Mouse (Mus musculus): Measurements from ENCODE around the gene Rdh8.
"Not testable (repeated sequence)": the region's sequence is repeated elsewhere in the genome, so short reads cannot be mapped to it uniquely, and the experiment has no call there.

Gene Rdh8

DNA sequence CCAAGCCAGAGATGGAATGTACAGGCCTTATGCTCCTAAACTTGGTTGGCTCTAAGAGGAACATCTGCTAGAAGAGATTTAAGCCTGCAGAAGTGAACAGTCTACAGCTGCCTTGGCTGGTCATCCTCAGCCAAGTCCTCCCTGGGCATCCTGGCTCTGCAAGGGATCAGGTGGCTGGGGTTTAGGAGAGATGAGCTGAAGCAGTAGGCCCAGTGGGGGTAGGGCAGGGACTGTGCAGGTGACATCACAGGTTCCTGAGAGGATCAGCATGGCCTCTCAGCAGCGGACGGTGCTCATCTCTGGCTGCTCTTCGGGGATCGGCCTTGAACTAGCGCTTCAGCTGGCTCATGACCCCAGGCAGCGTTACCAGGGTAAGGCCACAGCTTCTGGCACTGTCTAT, at the start of gene Rdh8:
Gene Rdh8 (plus strand): TSS at position 268 of the 400 bp plus-strand sequence.
- no peak for DNase-seq (ENCODE audit: low spot score)

DNA sequence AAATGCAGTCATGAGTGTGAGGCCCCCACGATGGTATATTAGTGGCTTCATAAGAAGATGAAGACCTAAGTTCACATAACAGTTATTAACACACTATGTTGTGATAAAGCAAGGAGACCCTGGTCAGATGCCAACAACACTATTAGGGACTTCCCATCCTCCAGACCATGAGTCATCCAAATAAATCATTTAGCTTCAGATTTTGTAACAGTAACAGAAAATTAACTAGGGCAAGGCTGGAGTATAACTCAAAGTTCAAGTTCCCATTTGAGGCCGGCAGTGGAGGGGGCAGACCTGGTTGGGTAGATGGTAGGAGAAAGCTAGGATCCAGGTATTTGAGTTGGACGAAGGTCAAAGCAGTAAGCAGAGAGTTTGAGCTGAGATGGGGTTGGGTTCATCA, 37.0 kb upstream of the Rdh8 start:
- no peak for DNase-seq (ENCODE audit: low spot score)

DNA sequence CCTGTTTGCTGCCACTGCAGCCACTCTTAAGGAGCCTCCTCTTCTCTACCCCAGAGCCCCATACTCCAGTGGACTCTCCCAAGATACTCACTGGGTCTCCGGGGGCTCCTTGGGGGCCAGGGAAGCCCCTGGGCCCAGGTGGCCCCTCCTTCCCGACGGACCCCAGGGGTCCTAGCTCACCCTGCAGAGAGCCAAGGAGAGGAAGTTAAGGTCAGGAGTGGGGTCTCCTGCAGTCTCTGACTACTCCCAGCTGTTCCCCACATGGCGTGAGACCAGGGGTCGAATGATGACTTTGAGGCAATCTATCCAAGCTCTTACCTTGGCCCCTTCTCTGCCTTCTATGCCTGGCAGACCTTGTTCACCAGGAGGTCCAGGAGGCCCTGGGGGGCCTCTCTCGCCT, 33.2 kb upstream of the Rdh8 start:
- DNase-seq (ENCODE audit: low spot score), result no peak

DNA sequence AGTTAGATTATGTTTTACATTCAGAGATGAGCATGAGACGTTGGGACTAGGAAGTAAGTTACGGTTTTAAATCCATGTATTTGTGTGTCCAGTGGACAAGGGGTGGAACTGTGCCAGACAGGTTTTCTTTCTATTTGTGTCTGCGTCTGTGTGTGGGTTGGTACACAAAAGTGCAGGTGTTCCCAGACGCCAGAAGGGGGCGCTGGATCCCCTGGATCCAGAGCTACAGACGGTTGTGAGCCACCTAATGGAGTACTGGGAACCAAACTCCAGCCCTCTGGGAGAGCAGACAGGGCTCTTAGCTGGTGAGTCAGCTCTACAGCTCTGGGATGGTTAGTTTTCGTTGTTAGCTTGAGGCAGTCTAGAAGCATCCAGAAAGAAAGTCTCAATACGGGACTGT, 30.3 kb upstream of the Rdh8 start:
- no peak for DNase-seq (ENCODE audit: low spot score)

DNA sequence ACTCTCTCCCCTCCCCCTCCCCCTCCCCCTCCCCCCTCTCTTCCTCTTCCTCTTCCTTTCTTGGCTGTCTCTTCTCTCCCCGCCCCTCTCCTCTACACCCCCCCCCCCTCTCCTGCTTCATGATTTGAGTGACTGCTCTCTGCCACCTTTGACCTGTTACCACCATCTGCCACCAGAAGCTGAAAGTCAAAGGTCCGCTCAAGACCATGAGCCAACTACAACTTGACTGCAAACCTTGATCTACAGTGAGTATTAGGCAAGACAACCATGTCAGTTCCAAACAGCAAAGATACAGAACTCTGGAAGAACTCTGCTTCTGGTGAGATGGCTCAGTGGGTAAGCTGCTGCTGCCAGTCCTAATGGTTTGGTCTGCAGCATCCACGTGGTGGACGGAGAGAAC, 28.7 kb upstream of the Rdh8 start:
- no peak for DNase-seq (ENCODE audit: low spot score)

DNA sequence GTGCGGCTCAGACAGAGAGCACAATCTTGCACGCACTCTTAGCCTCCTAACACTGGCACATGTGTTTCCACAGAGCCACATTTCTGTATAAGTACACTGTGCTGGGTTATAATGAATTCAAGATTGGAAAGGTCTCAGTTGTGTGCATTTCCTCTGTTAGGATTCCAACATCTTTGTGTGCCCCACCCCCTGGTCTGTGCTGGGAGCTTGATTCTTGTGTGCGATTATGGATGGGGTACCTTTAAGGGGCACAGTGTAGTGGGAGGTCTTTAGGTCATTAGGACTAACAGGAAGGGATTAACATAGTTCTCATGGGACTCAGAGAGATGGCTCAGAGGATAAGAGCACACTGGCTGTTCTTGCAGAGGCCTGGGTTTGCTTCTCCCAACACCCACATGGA, 28.0 kb upstream of the Rdh8 start:
- DNase-seq (ENCODE audit: low spot score), result peak; percentile 21

DNA sequence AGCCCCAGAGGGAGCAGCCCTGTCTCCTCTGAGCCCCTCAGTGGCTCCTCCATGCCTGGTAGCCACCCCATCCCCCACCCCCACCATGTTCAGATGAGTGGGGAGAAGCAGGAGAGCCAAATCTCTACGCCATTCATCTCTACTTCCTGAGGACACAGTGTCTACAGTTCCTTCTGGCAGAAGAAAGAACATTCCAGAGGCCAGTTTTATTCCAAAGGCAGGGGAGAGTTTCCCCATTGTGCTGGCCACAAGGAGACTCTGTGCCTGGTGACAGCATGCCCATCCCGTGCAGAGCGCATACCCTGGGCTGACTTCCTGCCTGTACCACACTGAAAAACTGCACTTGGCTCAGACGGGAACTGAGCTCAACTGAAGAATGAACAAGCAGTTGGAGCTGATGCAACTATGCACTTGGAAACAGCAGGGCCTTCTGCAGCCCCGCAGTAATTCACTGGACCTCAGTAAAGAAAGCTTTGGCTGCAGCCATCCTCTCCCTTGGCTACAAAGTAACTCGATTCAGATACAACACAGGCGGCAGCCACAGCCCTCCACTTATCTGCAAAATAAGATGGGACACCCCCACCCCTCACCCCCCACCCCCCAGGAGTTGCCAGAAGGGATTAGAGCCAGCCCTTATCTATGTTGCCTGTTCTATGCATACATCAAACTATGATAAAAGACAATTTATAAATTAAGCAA, 24.0 kb upstream of the Rdh8 start:
- DNase-seq (ENCODE audit: low spot score), result no peak

DNA sequence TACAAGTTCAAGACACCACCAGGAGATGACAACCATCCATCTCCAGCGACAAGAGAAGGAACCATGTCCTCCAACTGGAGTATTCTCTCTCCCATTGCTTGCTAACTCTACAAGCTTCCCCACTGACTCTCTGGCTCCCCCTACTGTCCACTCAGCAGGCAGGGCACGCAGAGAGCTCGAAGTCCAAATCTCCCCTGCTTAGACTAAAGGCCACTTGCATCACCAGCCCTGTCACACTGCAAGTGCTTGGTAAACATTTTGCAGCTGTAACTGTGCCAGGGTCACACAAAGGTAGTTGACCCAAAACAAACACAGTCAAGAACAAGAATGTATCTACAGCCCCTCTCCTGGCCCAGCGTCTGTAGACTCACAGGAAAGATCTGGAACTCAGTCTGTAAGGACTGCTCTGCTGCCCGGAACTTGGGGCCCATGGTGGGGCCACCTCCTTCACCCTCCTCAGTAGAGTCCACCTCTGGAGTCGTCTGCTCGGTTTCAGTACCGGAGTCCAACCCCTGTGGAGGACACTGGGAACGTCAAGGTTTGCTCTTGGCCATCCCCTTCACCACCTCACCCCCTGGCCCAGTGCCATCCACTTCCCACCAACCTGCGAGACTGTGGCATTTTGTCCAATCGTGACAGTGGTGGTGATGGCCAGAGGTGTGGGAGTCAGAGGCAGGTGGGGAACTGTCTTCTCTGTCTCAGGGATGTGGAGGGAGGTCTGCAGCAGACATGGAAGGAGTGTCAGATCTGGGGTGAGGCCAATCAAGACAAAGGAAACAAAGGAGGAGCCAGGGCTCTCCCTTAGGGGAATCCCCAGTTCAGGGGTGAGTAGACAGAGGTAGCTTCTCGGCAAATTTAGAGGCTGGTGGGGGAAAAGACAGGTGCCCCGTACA, 13.8 kb upstream of the Rdh8 start:
- DNase-seq (ENCODE audit: low spot score), result peak; percentile 35

DNA sequence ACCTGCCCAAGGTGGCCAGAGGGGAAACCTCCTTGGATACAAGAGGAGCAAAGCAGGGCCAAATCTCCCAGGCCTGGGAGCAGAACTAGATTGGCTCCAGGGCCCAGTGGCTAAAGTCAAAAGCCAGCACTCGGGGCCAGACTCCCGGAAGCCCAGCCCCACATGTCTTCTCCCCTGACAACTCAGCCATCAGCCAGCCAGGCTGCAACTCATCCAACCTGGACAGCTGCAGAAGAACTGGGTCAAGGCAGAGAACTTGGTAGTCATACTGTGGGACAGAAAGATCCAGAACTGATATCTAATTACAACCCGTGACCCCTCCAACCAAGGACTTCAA, 13.2 kb upstream of the Rdh8 start:
- no peak for DNase-seq (ENCODE audit: low spot score)

DNA sequence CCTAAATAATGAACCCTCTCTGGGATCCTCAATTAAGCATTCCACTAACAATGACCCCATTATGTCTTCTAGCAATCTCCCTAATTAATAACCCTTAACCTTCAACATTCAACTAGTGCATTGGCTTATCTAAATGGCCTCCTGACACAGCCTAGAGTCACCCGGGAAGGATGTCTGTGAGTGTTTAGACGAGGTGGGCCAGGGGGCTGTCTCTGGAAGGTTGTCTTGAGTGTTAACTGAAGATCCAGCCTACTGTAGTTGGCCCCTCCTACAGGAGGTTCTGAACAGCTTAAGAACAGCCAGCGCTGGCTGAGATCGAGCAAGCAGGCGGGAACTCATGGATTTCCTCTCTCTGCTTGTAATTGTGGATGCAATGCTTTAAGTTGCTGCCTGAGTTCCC, 12.6 kb upstream of the Rdh8 start:
- no peak for DNase-seq (ENCODE audit: low spot score)

DNA sequence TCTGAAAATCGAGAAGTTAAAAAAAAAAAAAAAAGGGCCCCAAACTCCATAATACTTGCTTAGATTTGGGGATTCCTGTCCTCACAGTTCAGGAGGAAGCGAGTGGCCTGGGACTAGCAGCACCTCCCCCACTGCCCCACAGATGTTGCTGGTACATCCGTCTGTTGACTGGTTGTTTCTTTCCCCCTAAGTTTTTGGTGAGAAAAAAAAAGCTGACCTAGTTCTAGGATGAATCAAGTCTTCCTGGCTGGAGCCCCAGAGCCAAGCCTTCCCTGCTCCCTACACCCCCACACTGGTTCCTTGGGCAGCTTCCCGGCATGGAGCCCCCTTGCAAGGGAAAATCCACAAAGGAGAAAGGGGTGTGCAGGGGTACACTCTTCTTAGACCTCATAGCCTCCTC, 8.0 kb upstream of the Rdh8 start:
- DNase-seq (ENCODE audit: low spot score), result no peak

DNA sequence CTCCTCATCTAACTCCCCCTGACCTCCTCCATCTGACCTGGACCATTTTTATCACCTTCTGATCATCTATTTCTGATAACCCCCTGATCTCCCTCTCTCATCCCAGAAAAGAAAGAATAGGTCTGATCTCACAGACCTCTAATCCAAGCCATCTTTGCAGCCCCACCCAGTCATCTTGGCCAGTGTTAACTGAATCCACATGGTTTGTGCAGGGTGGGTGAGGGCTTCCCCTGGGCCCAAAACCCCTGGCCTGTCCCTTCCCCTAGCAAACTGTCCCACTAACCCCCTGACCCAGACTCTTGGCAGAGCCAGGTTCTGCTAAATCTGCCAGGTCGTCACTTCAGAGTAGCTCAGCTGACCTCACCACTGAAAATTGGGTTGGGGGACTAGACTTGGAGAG, 7.5 kb upstream of the Rdh8 start:
- no peak for DNase-seq (ENCODE audit: low spot score)

DNA sequence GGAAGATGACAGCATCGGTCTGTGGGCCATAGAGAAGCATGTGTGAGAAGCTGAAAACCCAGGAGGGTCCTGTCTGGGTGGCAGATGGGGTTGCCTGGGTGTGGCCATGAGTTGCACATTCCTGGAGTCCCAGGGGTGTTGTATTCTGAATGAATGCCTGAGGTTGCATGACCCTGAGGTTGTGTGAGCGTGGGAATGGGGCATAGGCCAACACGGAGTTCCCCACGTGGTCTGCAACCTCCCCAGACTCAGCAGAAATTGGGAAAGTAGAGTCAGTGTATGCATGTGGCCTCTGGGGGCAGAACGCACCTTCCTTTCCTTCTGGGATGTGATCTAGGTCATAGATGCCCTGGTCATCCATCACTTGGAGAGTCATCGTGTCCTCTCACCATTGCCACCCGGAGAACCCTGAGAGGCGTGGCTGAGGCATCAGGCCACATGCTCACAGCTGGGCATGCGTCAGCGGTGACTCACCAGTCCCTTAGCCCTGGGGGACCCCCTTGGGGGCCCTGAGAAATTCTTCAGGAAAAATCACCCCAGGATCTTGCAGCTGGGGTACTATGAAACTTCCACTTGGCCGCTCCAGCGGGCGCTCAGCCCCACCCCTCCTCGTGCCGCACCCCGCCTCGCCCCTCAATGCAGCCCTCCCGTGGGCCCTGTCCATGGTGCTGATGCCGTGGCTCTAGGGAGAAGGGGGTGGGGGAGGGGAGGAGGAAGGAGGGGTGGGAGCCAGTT, 5.6 kb upstream of the Rdh8 start:
- peak; percentile 69 for DNase-seq (ENCODE audit: low spot score)

DNA sequence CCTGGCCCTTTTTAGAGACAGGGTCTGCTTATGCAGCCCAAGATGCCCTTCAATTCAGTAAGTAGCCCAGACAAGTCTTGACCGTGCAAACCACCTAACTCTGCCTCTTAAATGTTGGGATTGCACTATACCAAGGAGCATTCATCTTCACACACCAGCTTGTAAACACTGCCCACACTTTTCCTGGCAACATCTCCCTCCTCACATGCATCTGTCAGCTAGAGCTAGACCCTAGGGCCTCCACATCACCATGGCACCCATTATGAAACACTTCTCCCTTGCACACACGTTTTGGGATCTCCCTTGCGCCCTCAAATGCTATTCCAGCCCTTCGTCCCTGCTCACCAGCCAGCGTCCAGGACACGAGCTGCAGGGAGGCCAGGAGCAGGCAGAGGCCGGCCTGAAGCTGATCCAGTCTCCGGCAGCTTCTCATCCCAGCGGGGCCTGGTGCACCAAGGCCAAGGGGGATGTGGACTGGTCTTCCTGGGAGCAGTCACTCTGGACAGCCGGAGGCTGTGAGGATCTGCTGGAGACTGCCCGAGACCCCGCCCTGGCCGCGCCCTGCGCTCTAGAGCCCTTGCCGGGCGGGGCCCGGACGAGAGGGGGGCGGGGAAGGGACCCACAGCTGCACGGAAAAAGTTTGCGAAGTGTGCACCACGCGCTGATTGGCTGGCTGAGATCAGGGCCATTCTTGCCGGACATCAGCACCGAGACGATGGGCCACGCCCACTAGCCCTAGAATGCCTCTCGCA, 3.6 kb upstream of the Rdh8 start, which contains the start of gene Col5a3:
Gene Col5a3 (minus strand): TSS at position 547 of the 752 bp plus-strand sequence.
- DNase-seq (ENCODE audit: low spot score), result peak; percentile 79

DNA sequence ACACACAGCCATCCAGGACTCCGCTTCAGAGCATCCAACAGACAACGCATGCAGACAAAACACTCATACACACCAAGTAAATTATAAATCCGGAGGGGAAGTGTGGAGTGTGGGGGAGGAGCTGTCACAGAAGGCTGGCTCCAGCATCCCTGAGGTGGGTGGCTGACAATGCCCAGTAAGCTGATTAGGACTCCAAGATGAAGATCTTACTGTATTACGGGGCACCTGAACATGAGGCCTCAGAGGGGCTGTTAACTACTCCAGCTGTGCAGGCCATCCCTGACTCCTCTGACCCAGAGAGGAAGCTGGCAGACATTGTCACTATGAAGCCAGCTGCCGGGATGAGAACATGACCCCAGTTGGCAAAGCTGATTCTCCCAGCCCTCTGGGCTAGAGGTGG, 1.7 kb downstream of the Rdh8 start:
- no peak for DNase-seq (ENCODE audit: low spot score)

DNA sequence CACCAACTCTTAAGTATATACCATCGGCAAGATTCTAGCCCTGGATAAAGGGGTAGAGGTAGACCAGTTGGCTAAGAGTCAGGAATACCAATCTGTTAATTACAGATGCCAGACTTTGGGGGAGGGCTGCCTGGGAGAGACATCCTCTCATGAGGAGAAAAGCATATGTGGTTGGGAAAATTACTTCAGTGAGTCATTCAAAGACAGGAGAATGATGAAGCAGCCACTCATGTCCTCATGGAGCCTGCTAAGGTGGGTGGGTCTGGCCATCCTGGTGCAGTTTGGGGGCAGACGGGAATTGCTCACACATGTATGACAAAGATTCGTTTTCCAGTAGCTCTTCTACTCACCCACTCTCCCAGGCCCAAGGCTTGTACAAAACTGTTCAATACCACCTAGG, 4.5 kb downstream of the Rdh8 start:
- no peak for DNase-seq (ENCODE audit: low spot score)

DNA sequence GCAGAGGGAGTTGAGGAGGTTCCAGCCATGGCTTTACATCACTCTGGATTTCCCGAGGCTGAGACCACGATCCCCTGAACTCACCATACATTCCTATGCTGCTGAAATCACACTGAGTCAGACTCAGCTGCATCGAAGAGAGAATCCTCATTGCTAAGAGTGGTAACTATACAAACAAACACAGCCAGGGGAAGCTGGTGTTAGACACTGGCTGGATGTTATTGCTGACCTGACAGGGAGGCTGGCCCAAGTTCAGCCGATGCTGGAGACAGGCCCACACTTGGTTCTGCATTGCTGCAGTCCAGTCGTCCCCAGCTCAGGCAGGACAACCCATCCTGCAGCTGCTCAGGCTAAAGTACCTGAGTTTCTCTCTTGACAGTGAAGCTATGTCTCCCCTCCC, 7.5 kb downstream of the Rdh8 start:
- DNase-seq (ENCODE audit: low spot score), result no peak

DNA sequence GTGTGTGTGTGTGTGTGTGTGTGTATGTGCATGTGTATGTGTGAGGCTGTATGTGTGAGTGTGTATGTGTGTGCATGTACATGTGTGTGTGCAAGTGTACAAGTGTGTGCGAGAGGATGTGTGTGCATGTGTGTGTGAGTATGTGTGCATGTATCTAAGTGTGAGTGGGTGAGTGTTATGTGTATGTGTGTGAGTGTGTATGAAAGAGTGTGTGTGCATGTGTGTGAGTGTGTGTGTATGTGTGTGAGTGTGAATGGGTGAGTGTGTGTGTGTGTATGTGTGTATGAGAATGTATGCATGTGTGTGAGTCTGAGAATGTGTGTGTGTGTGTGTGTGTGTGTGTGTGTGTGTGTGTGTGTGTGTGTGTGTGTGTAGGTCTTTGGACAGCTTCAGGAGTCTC, 9.8 kb downstream of the Rdh8 start:
- no peak for DNase-seq (ENCODE audit: low spot score)

DNA sequence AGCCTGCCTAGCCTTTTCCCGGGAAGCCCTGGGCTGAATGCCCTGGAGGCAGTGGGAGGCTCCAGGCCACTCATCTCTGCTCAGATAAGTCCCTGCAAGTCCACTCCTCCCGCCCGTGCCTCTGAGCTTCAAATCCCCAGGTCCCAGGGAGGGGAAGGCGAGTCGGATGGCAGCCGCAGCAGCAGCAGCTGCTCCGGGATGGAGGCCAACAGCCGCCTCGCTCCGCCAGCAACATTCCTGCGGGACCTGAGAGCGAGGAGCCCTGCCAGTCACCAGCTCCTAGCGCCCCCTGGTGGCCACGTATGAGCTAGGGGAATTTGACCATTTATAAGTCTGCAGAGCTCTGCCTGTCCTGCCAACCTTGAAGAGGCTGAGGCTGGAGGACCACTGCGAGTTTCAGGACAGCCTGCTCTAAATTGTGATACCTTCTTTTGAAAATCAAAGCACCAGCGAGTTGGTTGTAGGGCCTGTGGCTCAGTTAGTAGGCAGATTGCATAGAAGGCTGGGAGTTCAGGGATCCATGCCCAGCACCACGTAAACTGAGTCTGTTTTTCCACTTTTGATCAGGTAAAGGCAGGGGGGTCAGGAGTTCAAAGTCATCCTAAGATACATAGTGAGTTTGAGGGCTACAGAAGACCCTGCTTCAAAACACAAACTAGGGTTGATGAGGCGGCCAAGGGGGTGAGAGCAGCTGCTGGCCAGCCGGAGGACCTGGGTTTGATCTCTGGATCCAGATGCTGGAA, 12.8 kb downstream of the Rdh8 start:
- peak; percentile 95 for DNase-seq (ENCODE audit: low spot score)

DNA sequence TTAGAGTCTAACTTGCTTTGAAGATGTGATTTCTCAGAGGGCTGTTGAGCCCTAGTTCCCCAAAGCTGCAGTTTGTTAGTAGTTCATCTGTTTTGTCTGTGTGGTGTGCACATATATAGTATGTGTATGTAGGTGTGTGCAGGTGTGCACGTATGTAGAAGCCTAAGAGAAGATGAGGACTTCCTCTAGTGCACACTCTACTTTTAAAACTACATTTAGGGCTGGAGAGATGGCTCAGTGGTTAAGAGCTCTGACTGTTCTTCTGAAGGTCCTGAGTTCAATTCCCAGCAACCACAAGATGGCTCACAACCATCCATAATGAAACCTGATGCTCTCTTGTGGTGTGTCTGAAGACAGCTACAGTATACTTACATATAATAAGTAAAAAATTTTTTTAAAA, 16.6 kb downstream of the Rdh8 start:
- no peak for DNase-seq (ENCODE audit: low spot score)

DNA sequence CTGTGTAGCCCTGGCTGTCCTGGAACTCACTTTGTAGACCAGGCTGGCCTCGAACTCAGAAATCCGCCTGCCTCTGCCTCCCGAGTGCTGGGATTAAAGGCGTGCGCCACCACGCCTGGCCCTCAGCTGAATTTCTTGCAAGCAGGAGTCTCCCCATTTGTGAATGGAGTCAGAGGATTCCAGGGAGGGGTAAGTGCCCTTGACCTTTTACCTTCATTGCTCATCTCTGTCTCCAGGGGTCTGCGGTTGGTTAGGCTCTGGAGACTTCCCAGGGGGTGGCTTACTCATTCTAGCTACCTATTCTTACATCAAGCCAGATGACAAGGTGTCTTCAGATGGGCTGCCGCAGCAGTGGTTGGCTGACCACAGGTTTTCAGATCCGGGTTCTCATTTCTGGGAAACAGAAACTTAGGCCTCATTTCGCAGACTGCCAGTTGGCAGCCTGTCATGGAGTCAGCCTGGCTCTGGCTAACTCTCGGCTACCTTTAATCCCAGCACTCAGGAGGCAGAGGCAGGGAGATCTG, 17.2 kb downstream of the Rdh8 start:
- not testable (repeated sequence) for DNase-seq (ENCODE audit: low spot score)
